Mouse (Mus musculus): ENCODE data around the gene Fndc9. TPM values are rescaled to one million over a fixed set of nuclear protein-coding genes. Genes with fewer than 3 reads are reported as not detected.

Fndc9 gene
- polyA plus RNA-seq, 1 experiment, result 0.39 TPM

DNA sequence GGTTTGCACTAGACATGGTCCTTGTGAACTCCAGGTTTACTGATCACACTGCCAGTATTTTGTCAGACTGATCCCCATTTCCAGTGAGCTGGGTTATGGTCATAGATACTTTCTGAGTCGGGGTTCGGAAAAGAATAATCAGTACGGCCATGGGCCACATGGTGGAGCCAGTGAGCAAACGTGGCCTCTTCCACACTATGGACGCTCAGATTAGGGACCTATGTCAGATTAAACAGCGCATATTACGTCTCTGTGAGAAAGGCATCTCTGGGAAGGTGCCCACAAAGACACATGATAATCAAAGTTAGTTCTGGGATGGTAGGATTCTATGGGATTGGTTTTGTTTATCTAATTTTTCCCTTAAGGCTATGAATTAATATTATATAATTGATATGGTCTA lies 33.7 kb downstream of the Fndc9 start:
- WGBS, result 6% methylated on average over 7 of the region's 7 CpGs
- TF ChIP-seq POLR2A (IDR thresholded peaks at IDR 0.05; ENCODE audit: borderline replicate concordance, insufficient read depth, low read length), result no peak
- TF ChIP-seq CTCF (IDR thresholded peaks at IDR 0.05; ENCODE audit: borderline replicate concordance, insufficient read depth, low read depth, low read length), result peak; percentile 90
- no peak overlapping the region for H3K27ac ChIP-seq (ENCODE audit: insufficient read depth, low read length)
- DNase-seq, result peak; percentile 57 to 74
- no peaks in the 10 kb centered on the region for H3K27me3 ChIP-seq (ENCODE audit: control insufficient read depth, insufficient read depth, low read length)
- no peak overlapping the region for H3K4me3 ChIP-seq (replicated peaks; ENCODE audit: insufficient read depth, low read depth, low read length)
- no peaks in the 10 kb centered on the region for H3K4me1 ChIP-seq (ENCODE audit: control insufficient read depth, insufficient read depth, low read length)

DNA sequence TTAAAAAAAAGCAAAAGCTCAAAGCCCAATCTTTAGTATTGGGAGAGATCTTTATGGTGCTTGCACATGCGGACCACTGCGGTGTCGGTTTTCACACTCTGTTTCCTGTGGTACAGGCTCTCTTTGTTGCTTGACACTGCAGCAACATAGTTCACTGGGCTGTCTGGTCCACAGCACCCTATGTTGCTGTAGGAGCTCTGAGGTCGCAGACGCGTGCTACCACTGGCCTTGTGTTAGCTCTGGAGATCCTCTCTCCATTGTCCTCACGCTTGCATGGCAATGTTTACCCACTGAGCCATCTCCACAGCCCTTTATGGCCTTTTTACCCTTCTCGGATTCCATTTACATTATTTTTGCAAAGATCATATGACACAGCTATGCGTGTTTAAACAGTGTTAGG lies 34.1 kb downstream of the Fndc9 start:
- 81% methylated on average over 9 of the region's 9 CpGs for WGBS
- H3K27ac ChIP-seq (ENCODE audit: insufficient read depth, low read length), result no peak overlapping the region
- TF ChIP-seq POLR2A (IDR thresholded peaks at IDR 0.05; ENCODE audit: borderline replicate concordance, insufficient read depth, low read length) (no peak), CTCF (IDR thresholded peaks at IDR 0.05; ENCODE audit: borderline replicate concordance, insufficient read depth, low read depth, low read length) (no peak)
- no peak overlapping the region for H3K4me3 ChIP-seq (replicated peaks; ENCODE audit: insufficient read depth, low read depth, low read length)
- H3K4me1 ChIP-seq (ENCODE audit: control insufficient read depth, insufficient read depth, low read length), result no peaks in the 10 kb centered on the region
- no peaks in the 10 kb centered on the region for H3K27me3 ChIP-seq (ENCODE audit: control insufficient read depth, insufficient read depth, low read length)
- no peak for DNase-seq

DNA sequence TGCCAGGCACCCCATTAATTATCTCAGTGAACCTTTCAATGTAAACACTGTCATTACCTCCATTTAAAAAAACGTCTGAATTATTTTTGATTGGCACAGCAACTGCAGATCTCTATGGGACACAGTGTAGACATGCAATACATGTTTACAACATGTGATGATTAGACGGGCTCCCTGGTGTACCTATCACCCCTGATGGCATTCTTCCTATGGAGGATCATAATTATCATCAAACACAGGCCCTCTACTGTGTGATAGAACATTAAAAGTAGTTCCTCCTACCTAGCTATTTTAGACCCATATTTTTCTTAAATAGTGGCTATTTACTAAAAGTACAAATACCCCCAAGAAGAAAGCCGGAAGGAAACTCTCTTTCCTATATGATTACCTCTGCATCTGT lies 34.6 kb downstream of the Fndc9 start:
- Histone ChIP-seq H3K4me3 (replicated peaks; ENCODE audit: insufficient read depth, low read depth, low read length) (no peak overlapping the region), H3K4me1 (ENCODE audit: control insufficient read depth, insufficient read depth, low read length) (no peaks in the 10 kb centered on the region), H3K27me3 (ENCODE audit: control insufficient read depth, insufficient read depth, low read length) (no peaks in the 10 kb centered on the region), H3K27ac (ENCODE audit: insufficient read depth, low read length) (no peak overlapping the region)
- TF ChIP-seq POLR2A (IDR thresholded peaks at IDR 0.05; ENCODE audit: borderline replicate concordance, insufficient read depth, low read length) (no peak), CTCF (IDR thresholded peaks at IDR 0.05; ENCODE audit: borderline replicate concordance, insufficient read depth, low read depth, low read length) (no peak)
- DNase-seq, result no peak
- 76% methylated on average over 3 of the region's 3 CpGs for WGBS

GRCm38 (mm10) chr11:46272058-46272681 lies 36.8 kb downstream of the Fndc9 start:
- no peak for DNase-seq
- Histone ChIP-seq H3K27ac (ENCODE audit: insufficient read depth, low read length) (no peak overlapping the region), H3K4me3 (replicated peaks; ENCODE audit: insufficient read depth, low read depth, low read length) (no peak overlapping the region), H3K27me3 (ENCODE audit: control insufficient read depth, insufficient read depth, low read length) (no peaks in the 10 kb centered on the region), H3K4me1 (ENCODE audit: control insufficient read depth, insufficient read depth, low read length) (0 out of 2 replicates have a peak, but pooled peaks cover 3% of the 10 kb centered on the region)
- TF ChIP-seq CTCF (IDR thresholded peaks at IDR 0.05; ENCODE audit: borderline replicate concordance, insufficient read depth, low read depth, low read length) (no peak), POLR2A (IDR thresholded peaks at IDR 0.05; ENCODE audit: borderline replicate concordance, insufficient read depth, low read length) (no peak)
- WGBS, result 66% methylated on average over 8 of the region's 8 CpGs

DNA sequence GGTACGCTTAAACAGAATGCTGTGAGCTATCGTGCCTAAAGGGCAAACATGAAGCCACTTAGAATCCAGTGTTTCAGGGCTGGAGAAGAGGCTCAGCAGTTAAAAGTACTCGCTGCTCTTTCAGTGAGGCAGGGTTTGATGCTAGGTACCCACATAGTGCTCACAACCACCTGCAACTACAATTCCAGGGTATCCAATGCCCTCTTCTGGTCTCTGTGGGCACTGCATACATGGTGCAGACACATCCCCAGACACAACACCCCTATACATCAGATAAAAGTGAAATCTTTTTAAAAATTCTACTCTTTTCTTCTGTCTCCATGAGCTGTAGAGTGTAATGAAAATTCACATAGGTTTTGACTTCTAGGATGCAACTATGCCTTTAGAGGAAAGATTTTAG lies 38.6 kb downstream of the Fndc9 start:
- Histone ChIP-seq H3K27ac (ENCODE audit: insufficient read depth, low read length) (no peak overlapping the region), H3K4me3 (replicated peaks; ENCODE audit: insufficient read depth, low read depth, low read length) (no peak overlapping the region), H3K4me1 (ENCODE audit: control insufficient read depth, insufficient read depth, low read length) (peaks cover 12% of the 10 kb centered on the region), H3K27me3 (ENCODE audit: control insufficient read depth, insufficient read depth, low read length) (no peaks in the 10 kb centered on the region)
- TF ChIP-seq POLR2A (IDR thresholded peaks at IDR 0.05; ENCODE audit: borderline replicate concordance, insufficient read depth, low read length), result no peak
- TF ChIP-seq CTCF (IDR thresholded peaks at IDR 0.05; ENCODE audit: borderline replicate concordance, insufficient read depth, low read depth, low read length), result no peak
- DNase-seq, result no peak
- 95% methylated on average over 3 of the region's 3 CpGs for WGBS

DNA sequence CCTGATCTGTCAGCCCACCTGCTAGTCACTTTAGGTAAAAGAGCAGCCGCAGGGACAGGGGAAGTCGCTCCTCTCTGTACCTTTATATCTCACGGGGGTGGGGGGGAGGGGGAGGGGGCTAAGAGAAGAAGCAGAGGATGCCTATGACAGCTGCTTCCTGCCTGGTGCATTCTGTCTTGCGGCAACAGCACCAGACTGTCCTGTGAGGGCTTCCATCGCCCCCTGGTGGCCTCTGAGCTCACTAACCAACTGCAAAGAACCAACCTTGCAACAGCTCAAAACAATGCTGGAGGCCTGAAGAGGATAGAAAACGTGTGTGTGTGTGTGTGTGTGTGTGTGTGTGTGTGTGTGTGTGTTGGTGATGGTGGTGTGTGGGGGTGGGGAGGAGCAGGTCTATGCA lies 40.0 kb downstream of the Fndc9 start:
- WGBS, result 11% methylated on average over 6 of the region's 6 CpGs

DNA sequence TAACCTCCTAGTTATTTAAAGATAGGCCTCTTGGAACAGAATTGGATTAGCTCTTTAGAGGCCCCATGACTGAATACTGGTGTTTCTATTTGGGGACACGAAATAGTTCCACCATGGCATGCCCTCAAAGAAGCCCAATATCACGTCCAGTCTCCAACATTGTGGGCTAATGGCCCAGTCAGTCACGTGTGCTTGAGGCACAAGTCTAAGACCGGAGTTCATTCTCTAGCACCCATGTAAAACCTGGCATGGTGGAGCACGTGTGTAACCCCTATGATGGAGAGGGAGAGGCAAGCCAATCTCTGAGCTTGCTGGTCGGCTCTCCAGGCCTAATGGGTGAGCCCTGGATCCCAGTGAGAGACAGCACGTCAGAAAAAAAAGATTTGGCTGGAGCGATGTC lies 40.8 kb downstream of the Fndc9 start:
- Histone ChIP-seq H3K27ac (ENCODE audit: insufficient read depth, low read length) (no peak overlapping the region), H3K4me3 (replicated peaks; ENCODE audit: insufficient read depth, low read depth, low read length) (no peak overlapping the region), H3K4me1 (ENCODE audit: control insufficient read depth, insufficient read depth, low read length) (peaks cover 12% of the 10 kb centered on the region), H3K27me3 (ENCODE audit: control insufficient read depth, insufficient read depth, low read length) (no peaks in the 10 kb centered on the region)
- WGBS, result 80% methylated on average over 8 of the region's 8 CpGs
- DNase-seq, result no peak
- no peak for TF ChIP-seq POLR2A (IDR thresholded peaks at IDR 0.05; ENCODE audit: borderline replicate concordance, insufficient read depth, low read length)
- TF ChIP-seq CTCF (IDR thresholded peaks at IDR 0.05; ENCODE audit: borderline replicate concordance, insufficient read depth, low read depth, low read length), result no peak

More for the DNA sequence above, 40.0 kb downstream of the Fndc9 start:
- H3K4me3 ChIP-seq (replicated peaks; ENCODE audit: insufficient read depth, low read depth, low read length), result no peak overlapping the region
- no peak for TF ChIP-seq POLR2A (IDR thresholded peaks at IDR 0.05; ENCODE audit: borderline replicate concordance, insufficient read depth, low read length)
- peak; percentile 83 for TF ChIP-seq CTCF (IDR thresholded peaks at IDR 0.05; ENCODE audit: borderline replicate concordance, insufficient read depth, low read depth, low read length)
- H3K4me1 ChIP-seq (ENCODE audit: control insufficient read depth, insufficient read depth, low read length), result peaks cover 12% of the 10 kb centered on the region
- H3K27ac ChIP-seq (ENCODE audit: insufficient read depth, low read length), result no peak overlapping the region
- peak; percentile 75 to 77 for DNase-seq
- no peaks in the 10 kb centered on the region for H3K27me3 ChIP-seq (ENCODE audit: control insufficient read depth, insufficient read depth, low read length)

DNA sequence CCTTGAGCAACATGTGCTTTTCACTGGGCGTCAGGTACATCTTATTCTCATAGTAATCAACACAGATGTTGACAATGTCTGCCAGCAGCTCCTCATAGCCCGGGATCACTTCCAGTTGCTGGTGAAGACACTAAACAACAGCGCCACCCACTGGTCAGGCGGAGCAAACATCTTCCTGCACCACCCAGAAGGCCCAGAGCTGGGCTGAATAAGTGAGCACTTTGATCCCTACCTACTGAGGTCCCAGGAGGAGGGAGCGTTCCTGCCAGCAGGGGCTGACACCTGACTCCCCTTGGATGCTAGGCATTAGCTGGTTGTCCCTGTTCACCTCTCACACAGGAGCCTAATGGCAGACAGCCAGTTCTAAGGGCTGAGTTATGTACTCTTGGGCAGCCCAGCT lies 41.4 kb downstream of the Fndc9 start:
- Histone ChIP-seq H3K27me3 (ENCODE audit: control insufficient read depth, insufficient read depth, low read length) (no peaks in the 10 kb centered on the region), H3K27ac (ENCODE audit: insufficient read depth, low read length) (no peak overlapping the region), H3K4me1 (ENCODE audit: control insufficient read depth, insufficient read depth, low read length) (peaks cover 12% of the 10 kb centered on the region), H3K4me3 (replicated peaks; ENCODE audit: insufficient read depth, low read depth, low read length) (no peak overlapping the region)
- WGBS, result 46% methylated on average over 5 of the region's 5 CpGs
- peak; percentile 27 to 48 for DNase-seq
- TF ChIP-seq POLR2A (IDR thresholded peaks at IDR 0.05; ENCODE audit: borderline replicate concordance, insufficient read depth, low read length), result no peak
- peak; percentile 61 for TF ChIP-seq CTCF (IDR thresholded peaks at IDR 0.05; ENCODE audit: borderline replicate concordance, insufficient read depth, low read depth, low read length)
